Mouse (Mus musculus) cerebellum, postnatal 10 days (tissue): Measurements from ENCODE around the gene Vmn1r32.

ENCODE experiments used
- DNase-seq, 2 experiments: peaks; one replicate each; pipeline ENCODE4 v3.0.0; 2021; ENCODE audit warnings: mixed read lengths in 2 of 2

The Vmn1r32 gene

DNA sequence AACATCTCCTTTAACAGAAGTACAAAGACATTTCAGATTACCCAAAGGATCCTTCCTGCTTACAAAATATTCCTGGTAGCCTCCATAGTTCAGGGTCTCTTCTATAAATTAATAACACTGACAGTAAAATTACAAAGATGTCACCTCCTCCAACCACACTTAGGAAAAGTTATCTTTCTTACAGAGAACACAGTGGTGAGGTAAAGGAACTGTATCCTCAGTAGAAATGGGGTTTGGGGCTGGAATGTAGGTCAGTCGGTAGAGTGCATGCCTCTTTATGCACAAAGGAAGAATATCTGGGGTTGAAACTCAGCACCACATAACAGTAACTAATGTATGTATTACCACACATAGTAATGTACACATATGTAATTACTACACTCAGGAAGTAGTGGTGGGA, at the start of gene Vmn1r32:
Gene Vmn1r32 (minus strand): TSS at position 101 of the 400 bp plus-strand sequence.
- DNase-seq, result no peak

DNA sequence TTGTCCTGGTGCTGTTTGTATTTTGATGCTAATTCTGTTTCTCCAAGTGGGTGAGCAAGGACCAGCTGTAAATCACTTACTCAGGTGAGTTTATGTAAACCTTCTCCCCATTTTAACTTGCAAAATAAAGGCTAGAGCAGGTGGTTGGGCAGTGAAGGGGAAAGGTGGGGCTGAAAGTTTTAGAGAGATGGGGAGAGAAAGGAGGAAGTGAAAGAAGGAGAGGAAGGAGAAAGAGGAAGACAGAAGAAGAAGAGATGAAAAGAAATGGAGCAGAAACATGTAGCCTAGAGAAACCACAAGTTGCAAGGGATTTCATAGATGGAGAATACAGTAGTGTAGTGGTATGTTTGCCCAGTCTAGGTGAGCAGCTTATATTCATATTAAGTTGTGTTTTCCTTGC, 35.9 kb upstream of the Vmn1r32 start:
- no peak for DNase-seq

DNA sequence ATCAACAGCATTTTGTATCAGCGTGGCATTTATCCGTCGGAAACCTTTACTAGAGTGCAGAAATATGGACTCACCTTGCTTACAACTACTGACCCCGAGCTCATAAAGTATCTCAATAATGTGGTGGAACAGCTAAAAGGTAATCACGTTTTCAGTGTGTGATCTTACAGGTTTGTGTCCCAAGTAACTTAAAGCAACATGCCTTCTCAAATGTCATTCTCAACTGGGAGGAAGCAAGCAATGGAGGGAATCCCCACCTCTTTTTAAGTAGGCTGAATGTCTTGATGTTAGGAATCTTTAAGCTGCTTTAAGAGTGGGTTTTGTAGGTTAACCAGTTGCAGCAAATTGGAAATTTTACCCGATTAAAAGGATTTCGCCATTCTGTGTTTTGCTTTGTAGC, 23.9 kb downstream of the Vmn1r32 start:
- DNase-seq, result no peak

DNA sequence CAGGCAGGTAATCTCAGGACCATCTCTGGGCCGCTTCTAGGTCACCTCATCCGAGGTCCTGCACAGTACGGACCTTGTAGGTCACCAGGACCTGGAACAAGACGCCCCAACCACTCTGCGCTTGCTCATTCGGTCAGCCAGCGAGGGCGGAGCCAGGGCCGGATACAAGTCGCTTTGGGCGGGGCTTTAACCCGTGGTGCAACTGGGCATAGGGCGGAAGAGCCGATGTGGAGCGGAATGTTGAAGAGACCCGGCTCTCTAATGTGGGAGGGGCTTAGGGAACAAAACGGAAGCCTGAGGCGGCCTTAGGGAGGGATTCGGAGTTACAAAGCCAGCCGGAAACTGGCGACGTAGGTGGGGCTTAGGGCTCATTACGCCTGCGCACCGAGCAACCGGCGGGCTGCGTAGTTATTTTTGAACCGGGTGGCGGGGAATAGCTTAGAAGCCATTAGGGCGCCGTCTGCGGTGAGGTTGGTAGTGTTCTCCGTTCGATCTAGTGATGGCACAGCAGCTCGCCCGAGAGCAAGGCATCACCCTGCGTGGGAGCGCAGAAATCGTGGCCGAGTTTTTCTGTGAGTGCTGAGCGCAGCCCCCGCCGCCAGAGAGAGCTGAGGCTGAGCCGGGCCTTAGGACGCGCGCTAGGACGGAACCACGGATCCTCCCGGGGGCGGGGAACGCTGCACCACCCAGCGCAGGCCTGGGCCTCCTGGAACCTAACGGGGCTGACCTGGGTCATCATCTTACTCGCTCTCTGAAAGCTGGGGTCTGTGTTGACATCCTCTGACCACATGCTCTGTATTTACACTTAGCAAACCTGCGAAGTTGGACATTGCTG, 24.7 kb downstream of the Vmn1r32 start, which contains the start of gene Mad2l1:
Gene Mad2l1 (plus strand): TSS at position 363 of the 835 bp plus-strand sequence.
- peak; percentile 98 to 99 for DNase-seq

DNA sequence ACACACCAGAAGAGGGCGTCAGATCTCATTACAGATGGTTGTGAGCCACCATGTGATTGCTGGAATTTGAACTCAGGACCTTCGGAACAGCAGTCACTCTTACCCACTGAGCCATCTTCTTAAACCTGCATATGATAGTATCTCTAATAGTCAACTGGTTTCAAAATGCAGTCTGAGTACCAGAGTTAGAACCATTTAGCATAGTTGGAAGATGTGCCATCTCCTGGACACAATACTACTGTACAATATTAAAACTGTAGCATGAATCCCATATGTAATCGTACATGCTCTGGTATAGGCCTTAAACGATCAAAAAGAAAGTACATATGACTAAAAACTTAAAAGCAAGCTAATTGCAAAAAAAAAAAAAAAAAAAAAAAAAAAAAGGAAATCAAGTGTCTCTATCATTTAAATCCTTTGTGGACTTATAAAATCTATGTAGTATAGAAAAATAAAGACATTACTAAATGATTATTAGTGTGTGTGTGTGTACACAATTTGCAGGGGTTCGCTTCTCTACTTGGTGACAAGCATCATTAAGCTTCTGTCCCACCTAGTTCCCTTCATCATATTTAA, 25.4 kb downstream of the Vmn1r32 start:
- DNase-seq, result peak; percentile 5 to 18

DNA sequence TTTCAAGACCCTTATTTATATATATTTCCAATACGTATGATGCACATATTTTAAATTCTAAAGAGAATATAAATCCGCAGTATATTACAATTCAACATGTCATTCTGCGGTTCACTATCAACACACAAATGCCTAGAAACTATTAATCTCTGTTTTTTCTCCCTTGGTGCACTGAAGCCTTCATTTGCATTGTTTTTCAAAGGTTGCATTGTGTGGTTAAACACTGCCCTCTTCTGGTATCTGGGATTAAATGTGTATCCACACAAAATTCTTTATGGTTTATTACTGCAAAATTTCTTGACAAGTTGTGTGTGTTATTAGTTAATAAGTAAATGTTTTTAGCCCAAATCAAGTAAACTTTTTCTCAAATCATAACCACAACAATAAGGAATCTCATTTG, 26.7 kb downstream of the Vmn1r32 start:
- DNase-seq, result peak; percentile 56 to 76

DNA sequence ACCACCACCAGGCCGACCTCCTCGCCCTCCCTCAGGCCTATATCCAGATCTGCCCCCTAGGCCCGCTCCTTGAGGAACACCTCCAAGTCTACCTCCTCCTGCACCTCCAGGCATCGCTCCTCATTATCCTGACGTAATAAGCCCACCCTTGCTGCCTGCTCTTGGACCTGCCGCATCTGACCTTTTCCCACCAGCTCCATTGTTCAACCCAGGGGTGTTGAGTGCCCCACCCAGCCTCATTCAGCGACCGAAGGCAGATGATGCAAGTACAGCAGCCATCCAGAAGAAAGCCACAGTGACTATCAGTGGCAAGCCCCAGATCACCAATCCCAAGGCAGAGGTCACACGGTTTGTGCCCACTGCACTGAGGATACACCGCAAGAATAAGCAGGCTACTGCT, 31.5 kb downstream of the Vmn1r32 start:
- no peak for DNase-seq

DNA sequence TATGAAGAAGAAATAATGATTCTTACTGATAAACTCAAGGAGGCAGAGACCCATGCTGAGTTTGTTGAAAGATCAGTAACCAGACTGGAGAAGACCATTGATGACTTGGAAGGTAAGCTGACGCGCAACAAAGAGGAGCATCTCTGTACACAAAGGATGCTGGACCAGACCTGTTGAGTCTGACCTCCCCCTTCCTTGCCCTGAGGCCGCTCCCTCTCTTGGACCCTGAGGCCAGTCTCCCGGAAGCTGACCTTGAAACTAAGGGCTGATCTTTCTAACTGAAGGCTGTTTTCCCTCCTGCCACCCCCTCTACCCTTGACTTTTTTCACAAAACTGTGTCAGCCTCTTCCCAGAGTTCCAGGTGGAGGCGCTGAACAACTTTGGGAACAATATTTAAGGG, 43.5 kb downstream of the Vmn1r32 start:
- no peak for DNase-seq
